Mouse (Mus musculus) c-Kit-positive CD71-positive TER-119-positive erythroid progenitor cells, embryonic 14.5 days (primary cell): ENCODE data around the gene Man2a2.

Experiments used
- DNase-seq: peaks from one replicate; pipeline ENCODE4 v3.0.0-alpha.2; 2013; ENCODE audit warnings: low spot score

Man2a2 gene

GRCm38 (mm10) chr7:80371041-80371751, at the start of gene Man2a2:
Gene Man2a2, minus strand, starts transcription at chr7:80371375.
- DNase-seq, result no peak

DNA sequence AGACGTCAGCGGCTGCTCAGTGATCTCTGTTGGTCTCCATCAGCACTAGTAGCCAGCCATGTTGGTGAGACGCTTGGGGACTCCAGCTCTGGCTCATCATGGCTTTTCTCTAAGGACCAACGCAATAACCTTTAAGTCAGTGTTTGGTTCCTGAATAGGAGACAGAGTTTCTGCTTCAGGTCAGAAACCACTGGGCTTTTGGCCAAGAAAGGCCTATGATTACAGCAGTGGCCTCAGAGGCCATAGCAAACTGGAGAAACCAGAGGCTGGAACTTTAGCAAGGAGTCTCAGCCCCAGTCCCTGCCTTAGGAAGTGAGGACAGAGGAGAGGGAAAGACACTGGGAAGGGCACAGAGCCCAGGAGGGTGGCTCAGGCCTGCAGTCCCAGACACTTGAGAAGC, 49.4 kb upstream of the Man2a2 start:
- no peak for DNase-seq

- DNase-seq, result no peak
Measured at GRCm38 (mm10) chr7:80419278-80419677, 48.1 kb upstream of the Man2a2 start.

DNA sequence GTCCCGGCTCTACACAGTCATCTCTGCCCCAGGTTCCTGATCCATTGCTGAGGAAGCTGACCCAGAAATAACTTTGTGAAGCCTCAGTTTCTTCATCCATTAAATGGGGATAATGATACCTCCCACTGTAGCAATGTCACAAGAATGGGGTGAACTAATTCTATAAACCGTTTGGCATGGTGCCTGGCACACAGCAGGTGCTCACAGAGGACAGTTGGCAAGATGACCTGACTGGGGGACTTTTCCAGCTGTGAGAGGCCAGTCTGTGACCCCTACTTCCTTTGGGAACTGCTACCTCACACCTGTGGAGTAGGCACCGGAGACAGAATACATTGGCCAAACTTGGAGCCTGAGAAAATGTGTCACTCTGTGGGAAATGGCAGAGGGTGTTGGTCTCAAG, 46.9 kb upstream of the Man2a2 start:
- DNase-seq, result no peak

DNA sequence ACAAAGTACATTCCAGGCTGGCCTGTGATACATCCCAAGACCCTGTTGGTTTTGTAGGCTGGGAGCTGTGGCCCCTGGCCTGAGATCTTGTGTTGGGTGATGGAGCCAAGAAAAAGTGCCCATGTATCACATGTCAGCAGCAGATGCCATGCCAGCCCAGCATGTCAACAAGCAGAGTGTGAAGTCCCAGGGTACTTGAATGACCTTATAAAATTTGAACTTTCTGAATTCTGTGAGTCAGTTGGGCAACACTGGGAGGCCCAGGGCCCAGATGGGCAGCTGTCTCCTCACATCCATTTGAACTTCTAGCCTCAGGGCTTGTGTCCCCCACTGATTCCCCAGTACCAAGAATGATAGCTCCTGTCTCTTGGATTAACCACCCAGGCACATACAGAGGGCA, 46.4 kb upstream of the Man2a2 start:
- DNase-seq, result no peak

DNA sequence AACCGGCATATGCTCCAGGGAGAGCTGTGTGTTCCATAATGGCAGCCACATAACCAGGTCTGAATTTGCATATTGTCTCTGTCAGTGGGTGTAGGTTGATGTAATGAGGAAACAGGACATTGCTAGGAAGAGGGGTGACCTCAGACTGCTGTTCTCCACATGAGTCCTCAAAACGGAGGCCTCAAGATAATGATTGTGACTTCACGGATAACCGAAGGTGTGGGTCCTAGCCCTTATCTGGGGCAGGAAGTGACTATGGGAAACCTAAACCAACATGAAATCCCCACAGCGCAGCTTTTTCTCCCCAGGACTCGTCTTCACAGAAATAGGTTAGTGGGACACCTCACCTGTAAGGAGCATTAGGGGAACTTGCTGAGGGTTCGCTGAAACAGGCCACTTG, 45.8 kb upstream of the Man2a2 start:
- DNase-seq, result no peak

- no peak for DNase-seq
Measured at GRCm38 (mm10) chr7:80414303-80414855, 43.2 kb upstream of the Man2a2 start.

DNA sequence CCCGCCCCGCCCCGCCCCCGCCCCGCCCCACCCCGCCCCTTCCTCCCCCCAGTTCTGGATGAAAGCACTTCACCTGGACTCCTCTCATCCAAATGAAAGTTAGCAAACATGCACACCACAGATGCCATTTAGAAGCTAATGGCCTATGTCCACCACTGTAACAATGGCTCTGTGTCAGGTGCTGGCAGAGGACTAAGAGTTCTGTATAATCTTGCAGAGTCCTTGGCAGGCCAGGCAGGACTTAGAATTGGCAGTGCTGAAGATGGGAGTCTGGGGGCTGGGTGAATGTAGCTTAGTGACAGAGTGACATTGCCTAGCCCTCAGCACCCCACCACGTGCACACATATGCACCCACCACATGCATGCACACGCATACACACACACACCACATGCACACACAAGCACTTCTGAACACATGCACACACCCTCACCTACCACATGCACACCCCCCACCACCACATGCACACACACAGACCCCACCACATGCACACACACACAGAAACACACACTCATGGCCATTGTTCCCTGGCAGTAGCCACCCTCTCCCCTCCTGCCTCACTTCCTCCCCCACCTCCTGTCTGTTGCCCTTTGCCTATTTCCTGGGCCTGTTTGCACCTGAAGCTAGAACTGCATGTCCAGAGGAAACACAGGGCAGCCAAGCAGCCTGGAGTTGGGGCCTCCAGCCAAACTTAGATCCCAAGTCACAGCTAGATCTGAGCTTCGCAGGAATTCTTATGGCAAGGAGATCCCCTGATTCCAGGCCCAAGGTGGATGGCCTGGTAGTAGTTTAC, 42.5 kb upstream of the Man2a2 start:
- DNase-seq, result no peak

- no peak for DNase-seq
Measured at GRCm38 (mm10) chr7:80412781-80413180, 41.6 kb upstream of the Man2a2 start.

DNA sequence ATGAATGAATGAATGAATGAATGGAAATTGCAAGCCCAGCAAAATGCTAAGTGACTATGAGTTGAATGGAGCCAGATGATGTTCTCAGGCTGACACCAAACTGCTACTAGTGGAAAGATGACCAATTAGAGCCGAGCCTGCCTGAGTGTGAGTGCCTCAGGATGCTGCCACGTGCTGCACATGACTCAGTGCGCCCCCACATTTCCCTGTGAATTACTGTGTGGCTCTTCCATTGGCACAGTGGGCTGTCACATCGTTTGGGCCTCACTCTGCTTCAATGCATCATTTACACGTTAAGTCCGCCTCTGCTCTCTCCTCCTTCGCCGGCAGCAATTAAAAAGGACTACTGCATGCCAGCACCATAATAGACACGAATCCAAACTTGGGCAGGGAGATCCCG, 41.1 kb upstream of the Man2a2 start:
- no peak for DNase-seq

DNA sequence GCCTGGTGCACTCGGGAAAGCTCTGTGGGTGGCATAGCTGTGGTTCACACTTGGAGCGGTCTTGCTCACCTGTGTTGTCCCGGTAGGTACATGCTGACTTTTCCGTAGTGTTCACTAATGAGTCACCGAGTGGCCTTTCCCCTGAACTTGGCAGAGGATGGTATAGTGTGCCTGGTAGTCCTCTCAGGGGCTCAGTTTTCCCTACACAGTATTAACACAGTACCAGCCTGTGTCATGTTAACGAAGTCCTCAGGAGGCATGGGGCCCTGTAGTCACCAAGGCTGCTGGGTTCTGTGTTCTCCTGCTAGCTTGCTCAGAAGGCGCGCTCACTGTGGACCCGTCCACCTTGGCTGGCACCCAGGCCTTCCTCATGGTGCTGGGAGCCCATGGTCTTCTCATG, 39.2 kb upstream of the Man2a2 start:
- DNase-seq, result no peak

DNA sequence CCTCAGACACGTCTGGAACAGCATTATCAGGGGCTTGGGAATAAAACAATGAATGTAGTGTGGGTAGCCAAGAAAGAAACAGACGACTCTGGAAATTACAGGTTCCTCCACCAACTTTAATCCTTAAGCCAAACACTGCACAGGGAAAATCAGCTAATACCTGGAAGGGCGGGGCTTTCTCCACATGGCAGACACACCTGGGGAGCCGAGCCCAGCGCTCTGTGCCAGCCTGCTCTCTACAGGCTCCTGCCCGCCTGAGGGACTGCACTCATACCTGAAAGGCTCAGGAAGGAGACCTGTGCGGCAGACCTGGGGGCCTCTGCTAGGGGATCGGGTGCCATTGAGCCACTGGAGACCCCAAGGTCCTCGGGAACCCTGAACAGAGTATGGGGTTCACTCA, 36.5 kb upstream of the Man2a2 start:
- DNase-seq, result no peak

- no peak for DNase-seq
Measured at GRCm38 (mm10) chr7:80406186-80406585, 35.0 kb upstream of the Man2a2 start.

GRCm38 (mm10) chr7:80405188-80405695, 34.1 kb upstream of the Man2a2 start, which contains the start of gene Furin:
Gene Furin, minus strand, starts transcription at chr7:80405436.
- DNase-seq, result no peak

DNA sequence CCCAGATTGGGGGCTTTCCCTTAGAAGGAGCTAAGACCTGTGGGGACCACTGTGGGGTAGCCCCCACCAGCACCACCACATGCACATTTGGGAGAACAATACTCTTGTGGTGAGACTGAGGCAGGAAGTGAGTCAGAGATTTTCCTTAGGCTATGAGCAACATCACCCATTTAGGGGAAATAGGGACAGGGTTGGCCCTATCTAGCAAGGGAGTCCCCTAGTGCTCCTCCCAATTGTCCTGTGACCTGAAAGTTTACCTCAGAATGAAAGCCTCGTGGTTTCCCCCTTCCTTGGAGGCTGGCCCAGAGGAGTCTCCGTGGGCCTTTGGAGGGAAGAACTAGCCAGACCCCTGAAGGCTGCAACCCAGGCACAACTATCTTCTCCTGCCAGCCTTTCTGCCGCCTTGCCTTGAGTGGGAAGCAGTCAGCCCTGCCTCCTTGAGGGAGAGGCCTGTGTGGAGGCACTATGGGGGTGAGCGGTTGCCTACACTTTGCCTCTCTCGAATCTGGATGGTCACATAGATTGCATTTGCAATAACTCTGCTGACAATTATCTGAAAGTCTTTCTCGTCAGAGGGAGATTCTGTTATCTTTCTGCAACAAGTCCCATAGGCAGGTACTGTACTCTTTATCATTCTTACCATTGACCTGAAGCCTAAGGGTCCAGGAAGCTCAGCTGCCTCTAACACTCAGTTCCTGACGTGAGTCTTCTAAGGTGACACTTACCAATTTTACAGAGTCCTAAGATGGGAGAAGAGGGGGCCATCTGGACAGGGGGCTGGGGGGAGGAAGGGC, 33.1 kb upstream of the Man2a2 start:
- DNase-seq, result no peak

DNA sequence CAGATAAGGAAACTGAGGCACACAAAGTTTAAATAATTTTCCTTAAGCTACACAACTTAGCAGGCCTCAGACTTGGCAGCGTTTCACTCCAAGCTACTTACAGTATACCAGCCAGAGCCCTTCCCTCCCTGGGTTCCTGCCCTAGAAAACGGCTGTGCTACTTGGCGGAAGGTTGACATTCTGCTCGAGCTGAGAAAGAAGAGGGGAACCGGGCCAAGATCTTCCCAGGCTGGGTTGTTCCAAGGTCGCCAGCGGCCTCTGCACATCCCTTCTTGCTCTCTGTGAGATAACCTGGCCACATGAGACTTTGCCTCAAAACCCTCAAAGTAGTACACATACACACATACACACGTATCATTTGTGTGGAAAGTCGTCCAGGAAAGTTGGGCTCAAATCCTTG, 32.4 kb upstream of the Man2a2 start:
- no peak for DNase-seq

DNA sequence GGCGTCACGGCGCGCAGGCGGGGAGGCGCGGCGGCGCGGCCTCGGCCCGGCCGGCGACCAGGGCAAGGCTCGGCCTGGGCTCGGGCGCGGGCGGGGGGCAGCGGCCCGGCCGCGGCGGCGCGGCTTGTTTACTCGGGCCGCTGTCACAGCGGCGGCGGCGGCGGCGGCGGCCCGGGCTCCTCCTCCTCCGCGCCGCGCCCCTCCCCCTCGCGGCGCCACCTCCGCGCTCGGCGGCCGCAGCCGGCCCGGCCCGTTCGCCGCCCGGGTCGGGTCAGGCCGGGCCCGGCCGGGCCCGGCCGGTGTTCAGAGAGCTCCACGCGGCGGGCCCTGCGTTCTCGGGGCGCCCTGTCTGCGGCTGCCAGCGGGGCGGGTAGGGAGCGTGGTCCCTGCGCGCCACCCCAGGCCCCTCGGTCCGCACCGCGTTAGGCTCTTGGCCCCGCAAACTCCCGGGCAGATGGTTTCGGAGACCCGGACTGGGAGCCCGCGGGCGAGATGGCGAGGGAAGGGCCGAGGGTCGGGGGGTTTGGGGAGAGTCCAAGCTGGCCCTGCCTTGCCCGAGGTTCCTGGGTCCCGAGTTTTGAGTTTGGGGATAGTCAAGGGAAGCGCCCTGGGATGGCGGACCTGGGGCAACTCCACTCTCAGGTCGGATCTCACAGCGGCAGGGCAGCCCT, 31.6 kb upstream of the Man2a2 start:
- DNase-seq, result no peak

DNA sequence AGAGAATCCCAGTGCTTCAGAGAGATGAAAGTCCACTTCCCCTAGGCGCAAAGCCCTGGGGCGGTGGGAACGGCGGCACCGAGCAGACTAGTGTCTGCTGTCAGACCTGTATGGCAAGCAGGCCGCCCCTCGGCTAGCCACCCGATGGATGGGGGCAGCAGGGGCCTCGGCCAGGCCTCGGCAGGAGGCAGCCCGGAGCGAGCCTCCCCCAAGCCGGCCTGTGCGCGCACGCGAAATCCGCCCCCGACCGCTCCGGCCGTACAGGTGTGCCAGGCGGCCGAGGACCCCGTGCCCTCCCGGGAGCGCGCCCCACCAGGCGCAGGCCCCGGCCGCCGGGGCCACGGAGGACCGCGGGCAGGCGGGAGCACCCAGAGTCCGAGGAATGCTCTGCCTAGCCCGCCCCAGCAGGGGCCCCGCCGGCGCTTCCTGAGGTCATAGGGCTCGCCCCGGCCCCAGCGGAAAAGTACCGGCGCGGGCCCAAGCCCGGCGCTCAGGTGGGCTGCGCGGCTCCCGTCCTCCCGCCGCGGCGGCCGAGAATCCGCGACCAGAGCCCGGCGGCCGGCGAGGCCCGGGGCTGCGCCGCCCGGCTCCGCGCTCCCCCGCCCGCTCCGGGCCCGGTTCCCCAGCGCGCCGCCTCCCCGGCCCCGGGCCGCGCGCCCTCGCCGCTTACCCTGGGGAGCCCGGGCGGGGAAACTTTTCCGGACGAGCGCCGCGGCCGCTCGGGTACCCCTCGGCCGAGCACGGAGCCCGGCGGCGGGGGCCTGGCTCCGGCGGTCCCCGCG, 30.9 kb upstream of the Man2a2 start:
- no peak for DNase-seq

DNA sequence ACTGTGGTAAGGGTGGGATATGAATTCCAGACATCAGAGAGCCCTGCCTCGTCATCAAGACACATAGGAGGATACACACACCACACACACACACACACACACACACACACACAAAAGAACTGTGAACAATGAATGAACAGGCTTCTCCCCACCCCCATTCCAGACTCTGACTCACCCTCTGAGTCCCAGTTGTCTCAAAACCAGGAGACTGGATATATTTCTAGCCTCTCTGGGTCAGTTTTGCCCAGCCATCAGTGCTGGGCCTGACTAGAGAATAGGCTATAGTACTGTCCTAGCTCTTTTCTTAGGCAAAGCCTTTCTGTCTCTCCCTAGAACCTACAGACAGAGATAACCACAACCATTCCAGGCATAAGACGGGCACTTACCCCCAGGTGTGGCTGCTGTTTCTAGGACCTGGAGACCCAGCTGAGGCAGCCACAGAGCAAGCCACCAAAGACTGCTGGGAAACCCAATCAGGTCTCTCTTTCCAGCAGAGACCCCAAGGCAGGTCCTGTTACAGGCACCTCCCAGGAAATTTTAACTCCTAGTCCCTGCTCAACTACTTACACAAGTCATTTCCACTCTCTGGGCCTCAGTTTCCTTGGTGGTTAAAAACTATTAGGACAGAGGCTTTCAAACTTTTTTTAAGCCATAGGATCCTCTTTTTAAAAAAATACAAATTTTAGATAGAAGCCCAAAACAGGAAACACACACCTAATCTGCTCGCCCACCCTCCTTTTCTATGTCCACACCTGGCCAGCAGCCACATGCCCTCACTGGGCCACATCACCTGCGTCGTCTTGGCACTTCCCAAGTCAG, 30.1 kb upstream of the Man2a2 start:
- DNase-seq, result no peak

GRCm38 (mm10) chr7:80400571-80400970, 29.4 kb upstream of the Man2a2 start:
- no peak for DNase-seq
